Mouse (Mus musculus) frontal cortex, adult 2 months (tissue): ENCODE data around the gene Atp6v1fnb. TPM values are rescaled to one million over a fixed set of nuclear protein-coding genes. Genes with fewer than 3 reads are reported as not detected.

ENCODE experiments used
- DNase-seq, 2 experiments: peaks; one replicate each; pipeline ENCODE4 v3.0.0; 2022; ENCODE audit warnings: low spot score in 1 of 2; ENCODE audit errors: extremely low spot score in 1 of 2
- polyA plus RNA-seq: library from polyadenylated mRNA; depleted of rRNA; stranded (reverse); fragments of >200 nt; gene quantifications from 2 replicates; pipeline ENCODE4 v1.2.3, GENCODE M21; 2012

Gene Atp6v1fnb
- polyA plus RNA-seq, 1 experiment: not detected

DNA sequence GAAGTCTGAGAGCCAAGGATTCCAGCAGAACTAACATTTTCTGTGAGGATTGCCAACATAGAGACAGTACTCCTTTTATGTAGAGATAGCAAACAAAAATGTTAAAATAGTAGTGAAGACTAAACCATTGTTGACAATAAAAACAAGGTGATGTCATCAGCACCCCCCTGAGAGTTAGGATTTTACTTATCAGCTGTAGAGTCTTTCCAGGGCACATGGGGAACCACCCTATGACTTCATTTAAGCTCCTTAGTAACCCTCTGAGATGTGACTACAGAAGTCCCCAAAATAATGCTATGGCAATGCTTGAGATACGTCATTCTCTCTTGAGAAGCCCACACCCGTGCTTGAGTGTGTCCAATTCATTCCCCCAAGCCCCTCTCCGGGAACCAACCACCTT lies 7.8 kb upstream of the Atp6v1fnb start:
- no peak for DNase-seq

DNA sequence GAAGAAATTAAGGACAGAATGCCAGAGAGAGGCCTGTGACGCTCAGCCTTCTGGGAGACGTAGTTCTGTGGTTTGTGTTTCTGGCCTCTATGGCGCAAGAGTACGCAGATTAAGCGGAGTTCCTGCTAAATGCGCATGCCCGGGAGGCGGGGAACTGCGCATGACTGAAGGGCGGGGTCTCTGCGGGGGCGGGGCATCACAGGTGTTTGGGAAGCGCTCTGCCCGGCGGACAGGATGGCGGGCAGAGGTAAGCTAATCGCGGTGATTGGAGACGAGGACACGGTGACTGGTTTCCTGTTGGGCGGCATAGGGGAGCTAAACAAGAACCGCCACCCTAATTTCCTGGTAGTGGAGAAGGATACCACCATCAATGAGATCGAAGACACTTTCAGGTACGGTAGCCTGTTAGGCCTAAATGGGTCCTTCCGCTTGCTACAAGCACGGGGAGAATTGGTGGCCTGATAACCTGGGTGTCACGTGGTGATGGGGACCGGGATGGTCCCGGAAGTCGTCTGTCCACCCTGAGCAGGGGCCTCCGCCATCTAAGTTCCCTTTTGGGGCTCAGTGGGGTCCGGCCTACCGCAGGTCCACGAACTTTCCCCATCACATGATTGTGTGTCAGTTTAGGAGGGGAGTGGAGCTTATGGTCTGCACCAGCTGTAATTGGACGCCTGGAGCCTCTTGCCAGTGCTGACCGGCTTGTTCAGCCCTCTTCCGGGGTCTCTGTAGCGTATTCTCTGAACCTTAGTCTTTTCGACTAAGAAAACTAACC lies 3.5 kb upstream of the Atp6v1fnb start, which contains the start of gene Atp6v1f:
Gene Atp6v1f, plus strand, starts transcription at position 136 of the 772 bp plus-strand sequence.
- DNase-seq: peak; percentile 88 to 95

DNA sequence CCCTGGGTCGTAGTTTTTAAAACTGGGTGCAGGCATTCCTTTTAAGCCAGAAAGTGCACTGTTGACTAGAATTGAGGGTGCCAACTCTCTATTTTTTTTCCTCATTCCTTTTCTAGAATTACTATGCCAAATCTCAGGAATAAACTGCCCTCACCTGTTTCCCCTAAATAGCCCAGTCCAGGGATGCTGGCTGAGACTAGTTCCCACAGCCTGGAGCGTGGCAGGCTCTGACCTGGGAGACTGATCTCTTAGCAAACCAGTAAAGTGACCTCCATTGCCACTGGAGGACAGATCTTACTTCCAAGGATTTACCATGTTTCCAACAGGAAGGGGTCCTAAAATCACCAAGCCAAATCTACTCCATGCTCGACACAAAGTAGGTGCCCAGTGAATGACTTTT lies 2.4 kb upstream of the Atp6v1fnb start:
- no peak for DNase-seq

GRCm38 (mm10) chr6:29473941-29474691 lies 2.9 kb downstream of the Atp6v1fnb start:
- peak; percentile 63 to 82 for DNase-seq

DNA sequence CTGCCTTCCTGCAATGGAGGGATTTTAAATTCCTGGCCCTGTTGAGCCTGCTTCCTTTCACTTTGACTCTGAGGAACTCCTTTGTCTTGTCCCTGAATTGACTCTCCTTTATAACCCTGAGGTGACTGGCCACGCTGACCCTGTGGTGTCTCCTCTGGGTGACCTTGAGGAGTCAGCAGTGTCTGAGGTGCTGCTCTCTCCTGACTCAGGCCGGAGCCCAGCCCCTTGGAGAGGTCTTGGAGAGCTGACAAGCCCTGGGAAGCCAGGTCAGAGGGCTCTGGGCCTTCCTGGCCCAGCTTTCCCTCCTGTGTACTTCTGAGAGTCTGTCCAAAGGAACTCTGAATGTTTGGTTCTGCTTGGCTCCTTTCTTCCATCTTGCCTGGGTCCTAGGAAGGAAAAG lies 3.5 kb downstream of the Atp6v1fnb start:
- DNase-seq: no peak

DNA sequence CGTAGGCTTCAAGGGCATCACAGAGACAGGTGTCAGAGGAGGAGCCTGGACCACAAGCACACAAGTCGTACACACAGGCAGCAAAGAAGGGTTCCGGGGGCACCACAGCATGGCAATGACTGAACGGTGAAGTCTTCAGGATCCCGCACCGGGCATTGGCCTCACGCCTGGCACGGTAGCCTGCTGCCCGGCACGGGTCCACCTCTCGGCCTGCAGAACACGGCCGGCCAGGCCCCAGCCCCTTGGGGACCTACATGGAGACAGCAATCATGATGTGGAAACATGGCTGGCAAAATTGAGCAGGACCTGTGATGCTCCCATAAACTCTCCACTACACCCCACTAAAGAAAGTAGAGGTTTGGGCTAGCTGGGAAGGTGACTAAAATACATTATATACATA lies 11.5 kb downstream of the Atp6v1fnb start:
- no peak for DNase-seq

GRCm38 (mm10) chr6:29484716-29485559 lies 13.7 kb downstream of the Atp6v1fnb start:
- peak in 1 of 2 experiments; percentile 70 for DNase-seq

DNA sequence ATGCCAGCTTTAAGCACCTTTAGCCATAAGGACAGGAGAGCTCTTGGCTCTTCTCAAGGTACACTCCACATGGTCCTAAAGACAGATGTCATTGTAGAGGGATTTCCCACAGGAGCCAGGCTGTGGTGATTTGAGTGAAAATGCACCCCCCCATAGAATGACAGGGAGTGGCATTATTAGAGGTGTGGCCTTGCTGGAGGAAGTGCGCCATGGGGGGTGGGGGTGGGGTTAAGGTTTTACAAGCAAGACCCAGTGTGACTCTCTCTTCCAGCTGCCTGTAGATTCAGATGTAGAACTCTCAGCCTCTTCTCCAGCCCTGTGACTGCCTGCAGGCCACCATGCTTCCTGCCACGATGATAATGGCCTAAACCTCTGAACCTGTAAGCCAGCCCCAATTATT lies 14.7 kb downstream of the Atp6v1fnb start:
- no peak for DNase-seq

GRCm38 (mm10) chr6:29494101-29494500 lies 22.9 kb downstream of the Atp6v1fnb start:
- DNase-seq: no peak

DNA sequence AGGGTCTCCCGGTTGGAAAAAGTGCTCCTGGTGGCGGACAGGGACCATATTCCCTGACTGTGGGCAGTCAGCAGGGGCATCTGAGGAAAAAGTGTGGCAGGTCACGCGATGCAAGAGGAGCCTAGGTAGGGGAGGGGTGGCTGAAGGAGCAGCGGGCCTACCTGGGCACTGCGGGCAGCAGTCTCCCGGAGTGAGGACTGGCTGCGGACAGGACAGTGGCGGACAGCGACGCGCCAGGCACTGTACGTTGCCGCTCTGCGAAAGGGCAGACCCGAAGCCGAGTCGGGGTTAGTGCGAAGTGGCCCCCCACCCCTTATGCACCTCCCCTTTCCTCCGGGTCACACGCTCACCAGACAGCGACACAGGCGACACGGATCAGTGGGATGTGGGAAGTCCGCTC lies 25.0 kb downstream of the Atp6v1fnb start:
- no peak for DNase-seq

DNA sequence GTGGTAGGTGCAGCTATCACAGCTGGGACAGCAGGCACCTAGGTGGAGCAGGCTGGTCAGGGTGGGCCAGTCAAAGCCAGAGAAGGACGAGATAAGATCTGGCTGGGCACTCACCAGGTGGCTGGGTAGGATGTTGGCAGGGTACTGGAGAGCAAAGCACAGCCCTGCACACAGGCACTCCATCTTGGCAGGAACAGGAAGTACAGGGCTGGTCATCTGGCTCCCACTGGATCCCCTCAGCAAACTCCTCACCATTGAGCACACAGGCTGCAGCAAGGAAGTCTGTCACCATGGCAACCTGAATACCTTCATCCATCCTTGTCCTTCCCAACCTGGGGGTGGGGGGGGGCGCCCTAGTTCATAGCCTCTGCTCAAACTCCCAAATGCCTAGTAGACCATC lies 26.6 kb downstream of the Atp6v1fnb start:
- DNase-seq: no peak

GRCm38 (mm10) chr6:29500177-29500576 lies 28.9 kb downstream of the Atp6v1fnb start:
- no peak for DNase-seq

DNA sequence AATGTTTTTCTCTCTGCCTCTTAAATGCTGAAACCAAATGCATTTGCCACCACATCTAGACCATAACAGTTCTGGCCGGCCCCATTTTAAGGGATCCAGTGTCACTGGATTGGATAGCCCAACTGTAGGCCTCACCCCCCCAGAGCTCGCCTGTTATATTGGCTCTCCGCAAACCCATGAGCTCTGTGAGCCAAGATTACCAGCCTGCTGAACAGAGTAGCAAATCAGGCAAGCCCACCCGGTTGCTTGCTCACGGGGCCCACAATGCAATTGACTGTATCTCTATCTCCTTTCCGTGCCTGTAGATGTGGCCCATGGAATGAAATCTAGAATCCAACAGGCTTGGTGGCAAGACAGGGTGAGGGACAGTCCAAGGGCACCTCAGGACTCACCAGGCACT lies 29.6 kb downstream of the Atp6v1fnb start:
- DNase-seq: no peak

DNA sequence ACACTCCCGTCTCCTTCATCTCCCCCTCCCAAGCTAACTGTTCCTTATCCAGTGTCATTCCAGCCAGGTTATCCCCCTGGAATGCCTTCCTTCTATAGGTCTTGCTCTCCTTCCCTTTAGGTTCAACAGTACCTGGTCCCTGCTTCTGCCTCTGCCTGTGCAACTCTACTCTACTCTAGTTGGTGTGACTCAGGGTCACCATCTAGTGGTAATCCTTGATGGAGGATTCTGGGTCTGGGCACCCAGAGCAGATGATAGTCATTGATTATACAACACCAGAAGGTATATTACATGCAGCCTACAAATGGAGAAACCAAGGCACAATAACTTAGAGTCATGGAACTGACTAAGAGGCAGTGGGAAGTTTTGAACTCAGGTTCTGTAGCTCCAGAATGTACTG lies 30.4 kb downstream of the Atp6v1fnb start:
- peak in 1 of 2 experiments; percentile 34 for DNase-seq

- DNase-seq: no peak
Observed at GRCm38 (mm10) chr6:29505493-29505892, 34.3 kb downstream of the Atp6v1fnb start.

- no peak for DNase-seq
Observed at GRCm38 (mm10) chr6:29506834-29507233, 35.6 kb downstream of the Atp6v1fnb start.

GRCm38 (mm10) chr6:29507447-29508309 lies 36.4 kb downstream of the Atp6v1fnb start, which contains the start of gene Kcp:
Gene Kcp (minus strand): TSS chr6:29507952.
- DNase-seq: no peak

DNA sequence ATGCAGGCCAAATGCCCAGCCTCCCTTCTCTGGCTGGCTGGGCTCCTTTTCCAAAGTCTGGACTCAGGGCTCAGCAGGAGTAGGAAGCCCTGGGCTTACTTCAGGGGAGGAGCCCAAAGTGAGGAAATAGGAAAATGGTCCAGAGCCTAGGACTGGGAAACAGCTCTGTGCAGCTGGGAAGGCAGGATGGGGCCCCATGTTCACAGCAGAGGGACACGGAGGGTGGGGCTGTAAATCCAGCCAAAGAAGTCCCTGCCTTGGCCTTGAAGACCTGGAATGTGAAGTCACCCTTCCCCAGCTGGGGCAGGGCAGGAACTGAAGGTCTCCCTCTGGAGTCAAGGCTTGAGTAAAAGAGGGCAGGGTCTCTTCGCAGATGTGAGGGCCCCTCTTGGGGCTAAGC lies 37.8 kb downstream of the Atp6v1fnb start:
- DNase-seq: no peak

- no peak for DNase-seq
Observed at GRCm38 (mm10) chr6:29513284-29513683, 42.0 kb downstream of the Atp6v1fnb start.

- DNase-seq: peak in 1 of 2 experiments; percentile 82
Observed at GRCm38 (mm10) chr6:29517139-29517538, 45.9 kb downstream of the Atp6v1fnb start.
